Mouse (Mus musculus) bone marrow macrophage, adult 2 months (primary cell): ENCODE measurements around the gene Rab3a.

Experiments
- CTCF ChIP-seq: IDR thresholded peaks from 2 replicates; pipeline ENCODE4 v1.5.1; 2012; ENCODE audit warnings: low read depth, mild to moderate bottlenecking, low read length, moderate library complexity
- POLR2A ChIP-seq: IDR thresholded peaks from 2 replicates; pipeline ENCODE4 v1.6.1; 2012; ENCODE audit warnings: mild to moderate bottlenecking, low read depth, low read length, borderline replicate concordance

- TF ChIP-seq POLR2A: no peak
- no peak for TF ChIP-seq CTCF
Observed at GRCm38 (mm10) chr8:70750128-70750680, 4.3 kb upstream of the Rab3a start.
